Mouse (Mus musculus) embryonic fibroblast, embryonic 13.5 days (primary cell): Measurements from ENCODE around the gene Hs3st4.

ENCODE experiments used
- CTCF ChIP-seq: IDR thresholded peaks from 2 replicates; pipeline ENCODE4 v1.5.1; 2011; ENCODE audit warnings: mild to moderate bottlenecking, control low read depth, low read length, moderate library complexity, borderline replicate concordance; ENCODE audit not compliant: insufficient read depth
- POLR2A ChIP-seq: IDR thresholded peaks from 2 replicates; pipeline ENCODE4 v1.6.1; 2011; ENCODE audit warnings: low read depth, mild to moderate bottlenecking, control low read depth, low read length, moderate library complexity

- TF ChIP-seq CTCF (no peak), POLR2A (no peak)
Observed at GRCm38 (mm10) chr7:124249838-124250237, 267.2 kb downstream of the Hs3st4 start.
